Mouse (Mus musculus) kidney, postnatal 0 days (tissue): ENCODE measurements at regions not wholly inside any gene's neighbourhood (a gene's known extent, or its start where the extent isn't known, plus 50 kb on each side); places are given as distances from the start of the nearest gene placed in this dataset.

Experiments used
- ATAC-seq: fragments of 200-750 bp; cut with Nextera tagmentation; replicated peaks from 2 replicates; pipeline ENCODE4 v1.8.0; 2017; ENCODE audit warnings: low read depth, moderate number of reproducible peaks, moderate TSS enrichment, moderate library complexity; ENCODE audit not compliant: low FRiP score
- DNase-seq: peaks from one replicate; pipeline ENCODE4 v3.0.0-alpha.2; 2016; ENCODE audit warnings: low spot score
- H3K27ac ChIP-seq: fragments of 300-500 bp; sonication (generic); 2 replicates; pipeline ENCODE4 v1.5.1; 2014; ENCODE audit warnings: mild to moderate bottlenecking
- H3K27me3 ChIP-seq: fragments of 300-500 bp; sonication (generic); 2 replicates; pipeline ENCODE4 v1.6.1; 2014; ENCODE audit warnings: low read length, mixed read lengths; ENCODE audit not compliant: insufficient read depth
- H3K36me3 ChIP-seq: fragments of 300-500 bp; sonication (generic); 2 replicates; pipeline ENCODE4 v1.6.1; 2014; ENCODE audit warnings: low read length, mixed read lengths; ENCODE audit not compliant: insufficient read depth
- H3K4me1 ChIP-seq: fragments of 300-500 bp; sonication (generic); replicated peaks from 2 replicates; pipeline ENCODE4 v1.6.1; 2014; ENCODE audit warnings: antibody characterized with exemption, low read length, mixed read lengths; ENCODE audit not compliant: insufficient read depth
- H3K4me2 ChIP-seq: fragments of 300-500 bp; sonication (generic); 2 replicates; pipeline ENCODE4 v1.6.1; 2014; ENCODE audit warnings: mild to moderate bottlenecking, low read length, moderate library complexity, mixed read lengths
- H3K4me3 ChIP-seq: fragments of 300-500 bp; sonication (generic); replicated peaks from 2 replicates; pipeline ENCODE4 v1.5.1; 2014; ENCODE audit warnings: low read depth, low read length
- H3K9ac ChIP-seq: fragments of 300-500 bp; sonication (generic); 2 replicates; pipeline ENCODE4 v1.6.1; 2014; ENCODE audit warnings: low read depth, low read length
- H3K9me3 ChIP-seq: fragments of 300-500 bp; sonication (generic); replicated peaks from 2 replicates; pipeline ENCODE4 v1.6.1; 2016; ENCODE audit warnings: low read length, inconsistent platforms, mixed read lengths
- CTCF ChIP-seq: IDR thresholded peaks from 2 replicates; pipeline ENCODE4 v1.5.1; 2016; ENCODE audit warnings: antibody characterized with exemption, low read depth, mild to moderate bottlenecking, moderate library complexity
- WGBS: fragments of 180-500 bp; shearing (Covaris S2); extraction: QIAGEN DNeasy Blood & Tissue Kit; methylation state at CpG from one replicate; pipeline ENCODE4 v1.1.7; 2014; 5-methylcytosine and 5-hydroxymethylcytosine counted together

DNA sequence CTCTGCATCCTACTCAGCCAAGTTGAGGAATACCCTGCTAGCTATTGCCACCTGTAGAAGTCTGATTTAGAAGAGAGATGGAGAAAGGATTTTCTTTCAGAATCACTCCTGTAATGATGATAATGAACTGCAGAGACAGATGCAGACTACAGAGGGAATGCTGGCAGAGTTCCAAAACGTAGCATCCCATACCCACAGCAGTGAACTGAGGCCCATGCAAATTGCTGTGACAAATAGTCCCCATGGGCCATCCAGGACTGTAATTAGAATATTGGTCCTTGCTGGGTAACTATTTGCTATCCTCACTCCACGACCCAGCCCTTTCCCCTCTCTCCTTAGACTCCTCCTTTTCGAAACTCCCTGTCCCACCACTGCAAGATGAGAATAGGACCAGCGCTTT is 463.5 kb upstream of the Map3k7 start:
- Histone ChIP-seq H3K9ac (no peak overlapping the region), H3K4me2 (no peak overlapping the region), H3K27me3 (no peaks in the 10 kb centered on the region), H3K36me3 (no peaks in the 10 kb centered on the region), H3K4me1 (no peaks in the 10 kb centered on the region), H3K27ac (no peak overlapping the region), H3K4me3 (no peak overlapping the region), H3K9me3 (no peaks in the 10 kb centered on the region)
- no peak for TF ChIP-seq CTCF
- 86% methylated on average over 4 of the region's 4 CpGs for WGBS
- ATAC-seq (no peak), DNase-seq (no peak)

DNA sequence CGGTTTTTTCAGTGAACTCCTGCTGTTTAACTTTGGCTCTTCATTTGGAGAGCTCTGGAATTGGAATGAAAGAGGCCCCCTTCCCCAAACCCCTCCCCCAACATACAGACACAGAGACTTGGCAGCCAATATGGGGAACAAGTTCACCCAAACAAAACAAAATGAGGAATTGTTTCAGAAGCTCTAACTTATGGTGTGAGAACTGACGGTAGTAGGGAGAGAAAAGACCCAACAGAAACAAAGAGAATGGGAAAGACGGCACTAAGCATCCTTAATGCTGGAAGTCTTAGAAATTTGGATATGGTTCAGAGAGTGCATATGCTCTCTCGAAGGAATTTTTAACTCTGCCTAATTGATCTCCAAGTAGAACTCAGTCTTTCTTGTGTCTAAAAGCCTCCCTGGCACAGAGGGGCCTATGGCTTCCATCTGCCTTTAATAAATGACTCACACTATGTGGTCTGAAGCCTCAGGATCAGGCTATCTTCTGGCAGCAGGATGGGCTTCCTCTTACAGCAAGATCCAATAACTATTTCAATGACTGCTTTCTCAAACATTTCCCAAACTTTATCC is 438.2 kb upstream of the Map3k7 start:
- H3K27ac ChIP-seq = no peak overlapping the region
- peak; percentile 29 for DNase-seq
- no peak overlapping the region for H3K4me3 ChIP-seq
- H3K36me3 ChIP-seq = no peaks in the 10 kb centered on the region
- no peak for ATAC-seq
- no peak for TF ChIP-seq CTCF
- H3K9me3 ChIP-seq = no peaks in the 10 kb centered on the region
- no peak overlapping the region for H3K4me2 ChIP-seq
- H3K9ac ChIP-seq = no peak overlapping the region
- H3K27me3 ChIP-seq = no peaks in the 10 kb centered on the region
- no peaks in the 10 kb centered on the region for H3K4me1 ChIP-seq
- 58% methylated on average over 4 of the region's 4 CpGs for WGBS

DNA sequence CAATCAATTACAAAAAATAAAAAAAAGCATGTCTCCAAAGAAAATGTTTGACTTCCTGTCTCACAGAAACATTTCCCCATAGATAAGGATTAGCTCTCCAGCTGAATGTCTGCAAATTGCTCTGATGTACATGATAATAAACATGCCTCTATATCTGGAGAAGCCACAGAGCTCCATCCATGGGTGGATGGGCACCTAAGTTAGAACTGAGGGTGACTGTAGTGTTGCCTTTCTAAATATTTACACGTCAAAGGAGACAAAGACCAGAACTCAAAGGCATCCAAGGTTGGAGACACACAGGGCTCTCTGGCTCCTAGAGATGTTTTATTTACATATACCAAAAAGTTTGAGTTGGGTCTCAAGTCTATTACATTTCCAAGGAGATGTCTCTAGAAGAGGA is 427.1 kb upstream of the Map3k7 start:
- Histone ChIP-seq H3K4me3 (no peak overlapping the region), H3K36me3 (no peaks in the 10 kb centered on the region), H3K4me1 (no peaks in the 10 kb centered on the region), H3K27ac (no peak overlapping the region), H3K4me2 (no peak overlapping the region), H3K9me3 (no peaks in the 10 kb centered on the region), H3K27me3 (no peaks in the 10 kb centered on the region), H3K9ac (no peak overlapping the region)
- DNase-seq = no peak
- no peak for TF ChIP-seq CTCF
- 72% methylated on average over 1 of the region's 1 CpGs for WGBS
- no peak for ATAC-seq

DNA sequence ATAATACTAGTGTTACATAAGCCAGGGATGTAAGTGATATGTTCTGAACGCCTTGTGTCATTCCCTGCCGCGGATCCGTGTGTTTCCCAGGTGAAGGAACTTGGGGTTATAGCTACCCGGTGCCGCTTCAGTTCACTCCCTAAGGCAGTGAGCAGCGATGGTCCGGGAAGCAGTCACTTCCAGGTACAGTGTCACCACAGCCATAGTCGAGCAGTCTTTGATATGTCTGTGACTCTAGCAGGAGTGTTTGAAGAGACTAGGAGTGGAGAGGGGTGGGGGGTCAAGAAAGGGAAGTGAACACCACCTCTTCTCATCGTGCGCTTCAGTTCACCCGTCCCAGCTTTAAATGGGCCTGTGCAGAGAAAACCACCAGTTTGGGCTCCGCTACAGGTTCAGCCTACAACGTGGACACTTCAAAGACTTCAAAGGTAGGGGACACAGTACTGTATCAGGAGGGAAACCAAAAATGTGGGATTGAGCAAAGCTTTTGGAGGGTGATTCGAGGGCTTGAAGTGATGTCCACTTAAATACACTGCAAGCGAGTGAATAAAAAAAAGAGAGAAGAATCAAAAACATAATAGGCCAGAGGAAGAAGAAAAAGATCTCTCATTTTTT is 410.0 kb upstream of the Map3k7 start:
- H3K4me2 ChIP-seq = no peak overlapping the region
- WGBS = 69% methylated on average over 16 of the region's 16 CpGs
- H3K27ac ChIP-seq = no peak overlapping the region
- DNase-seq (no peak), ATAC-seq (no peak)
- no peak overlapping the region for H3K4me3 ChIP-seq
- TF ChIP-seq CTCF = no peak
- no peak overlapping the region for H3K9ac ChIP-seq
- no peaks in the 10 kb centered on the region for H3K36me3 ChIP-seq
- no peaks in the 10 kb centered on the region for H3K9me3 ChIP-seq
- no peaks in the 10 kb centered on the region for H3K27me3 ChIP-seq
- no peaks in the 10 kb centered on the region for H3K4me1 ChIP-seq

DNA sequence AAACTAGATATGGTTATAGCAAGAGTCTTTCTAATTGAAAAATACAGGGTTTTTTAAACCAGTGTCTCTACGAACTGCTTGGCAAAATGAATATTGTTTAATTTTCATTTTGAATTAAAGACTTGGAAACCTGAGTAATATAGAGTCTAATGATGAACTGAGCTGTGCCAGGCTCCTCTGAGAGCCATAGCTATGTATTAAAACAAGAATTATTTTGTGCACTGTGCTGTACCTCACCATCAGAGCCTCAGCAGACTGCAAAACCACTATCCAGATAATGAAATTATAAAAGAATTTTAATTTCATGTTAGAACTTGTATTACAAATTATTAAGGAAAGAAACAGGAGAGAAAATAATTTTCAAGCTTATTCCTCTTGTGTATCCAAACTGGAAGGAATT is 408.8 kb upstream of the Map3k7 start:
- 90% methylated on average over 1 of the region's 1 CpGs for WGBS
- Histone ChIP-seq H3K36me3 (no peaks in the 10 kb centered on the region), H3K4me3 (no peak overlapping the region), H3K4me1 (no peaks in the 10 kb centered on the region), H3K4me2 (no peak overlapping the region), H3K27me3 (no peaks in the 10 kb centered on the region), H3K27ac (no peak overlapping the region), H3K9me3 (no peaks in the 10 kb centered on the region), H3K9ac (no peak overlapping the region)
- no peak for DNase-seq
- no peak for ATAC-seq
- no peak for TF ChIP-seq CTCF

DNA sequence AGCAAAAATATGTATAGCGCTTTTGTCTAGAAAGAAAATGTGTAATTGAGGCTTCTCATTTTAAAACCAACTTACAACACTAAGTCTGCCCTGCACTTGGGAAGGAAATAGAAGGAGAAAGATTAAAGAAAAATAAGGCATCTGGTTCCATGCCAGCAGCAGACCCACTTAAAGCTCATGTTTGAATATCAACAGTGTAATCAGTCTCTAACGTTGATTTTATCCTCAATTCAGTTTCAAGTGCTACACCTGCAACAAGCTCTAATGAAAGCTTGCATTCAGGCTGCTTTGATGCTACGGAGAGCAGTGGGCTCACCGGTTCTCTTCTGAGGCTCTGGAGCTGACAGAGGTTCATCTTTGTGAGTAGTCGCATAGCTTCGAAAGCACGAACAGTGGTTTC is 406.6 kb upstream of the Map3k7 start:
- no peak for ATAC-seq
- 85% methylated on average over 7 of the region's 7 CpGs for WGBS

DNA sequence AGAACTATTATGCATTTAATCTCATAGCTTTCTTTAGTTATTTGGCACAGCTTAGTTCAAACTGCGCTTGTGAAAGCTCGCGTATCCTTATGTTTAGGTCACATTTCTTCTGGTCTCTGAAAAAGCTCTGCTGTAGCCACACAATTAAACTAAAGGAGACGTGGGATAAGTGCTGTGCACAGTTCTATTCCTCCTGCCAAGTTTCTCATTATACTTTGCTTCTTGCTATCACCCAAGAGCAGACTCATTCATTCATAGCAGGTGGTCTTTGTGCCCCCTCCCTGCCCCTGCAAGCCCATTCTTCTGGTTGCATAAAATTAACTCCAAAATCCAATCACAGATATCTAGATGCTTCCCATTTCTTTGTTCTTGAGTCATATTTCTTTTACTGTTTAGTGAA is 403.6 kb upstream of the Map3k7 start:
- no peaks in the 10 kb centered on the region for H3K4me1 ChIP-seq

More for the DNA sequence above, 406.6 kb upstream of the Map3k7 start:
- Histone ChIP-seq H3K4me1 (no peaks in the 10 kb centered on the region), H3K4me3 (no peak overlapping the region), H3K36me3 (no peaks in the 10 kb centered on the region), H3K9me3 (no peaks in the 10 kb centered on the region), H3K27ac (no peak overlapping the region), H3K4me2 (no peak overlapping the region), H3K27me3 (no peaks in the 10 kb centered on the region), H3K9ac (no peak overlapping the region)
- no peak for DNase-seq
- TF ChIP-seq CTCF = no peak

More for the DNA sequence above, 403.6 kb upstream of the Map3k7 start:
- DNase-seq (no peak), ATAC-seq (no peak)
- TF ChIP-seq CTCF = no peak
- Histone ChIP-seq H3K27ac (no peak overlapping the region), H3K27me3 (no peaks in the 10 kb centered on the region), H3K9me3 (no peaks in the 10 kb centered on the region), H3K9ac (no peak overlapping the region), H3K36me3 (no peaks in the 10 kb centered on the region), H3K4me3 (no peak overlapping the region), H3K4me2 (no peak overlapping the region)
- 87% methylated on average over 4 of the region's 4 CpGs for WGBS
